Mouse (Mus musculus): Measurements from ENCODE around the gene Atf1. TPM values are rescaled to one million over a fixed set of nuclear protein-coding genes. Genes with fewer than 3 reads are reported as not detected.

Gene Atf1
- total RNA-seq (2021) = 10 to 100 TPM; 49.1 to 75.3 TPM
- long read RNA-seq, experiment 1, transcript Atf1-201 (7 exons, 2,365 nt) = major isoform, 10 of 24 reads
- long read RNA-seq, experiment 1, partial matches to known transcripts = 6 of 24 reads
- long read RNA-seq, experiment 1, other reads (novel, unspliced or antisense) = 8 of 24 reads
- long read RNA-seq, experiment 2, partial matches to known transcripts = 1 of 6 reads
- long read RNA-seq, experiment 2, other reads (novel, unspliced or antisense) = 1 of 6 reads

DNA sequence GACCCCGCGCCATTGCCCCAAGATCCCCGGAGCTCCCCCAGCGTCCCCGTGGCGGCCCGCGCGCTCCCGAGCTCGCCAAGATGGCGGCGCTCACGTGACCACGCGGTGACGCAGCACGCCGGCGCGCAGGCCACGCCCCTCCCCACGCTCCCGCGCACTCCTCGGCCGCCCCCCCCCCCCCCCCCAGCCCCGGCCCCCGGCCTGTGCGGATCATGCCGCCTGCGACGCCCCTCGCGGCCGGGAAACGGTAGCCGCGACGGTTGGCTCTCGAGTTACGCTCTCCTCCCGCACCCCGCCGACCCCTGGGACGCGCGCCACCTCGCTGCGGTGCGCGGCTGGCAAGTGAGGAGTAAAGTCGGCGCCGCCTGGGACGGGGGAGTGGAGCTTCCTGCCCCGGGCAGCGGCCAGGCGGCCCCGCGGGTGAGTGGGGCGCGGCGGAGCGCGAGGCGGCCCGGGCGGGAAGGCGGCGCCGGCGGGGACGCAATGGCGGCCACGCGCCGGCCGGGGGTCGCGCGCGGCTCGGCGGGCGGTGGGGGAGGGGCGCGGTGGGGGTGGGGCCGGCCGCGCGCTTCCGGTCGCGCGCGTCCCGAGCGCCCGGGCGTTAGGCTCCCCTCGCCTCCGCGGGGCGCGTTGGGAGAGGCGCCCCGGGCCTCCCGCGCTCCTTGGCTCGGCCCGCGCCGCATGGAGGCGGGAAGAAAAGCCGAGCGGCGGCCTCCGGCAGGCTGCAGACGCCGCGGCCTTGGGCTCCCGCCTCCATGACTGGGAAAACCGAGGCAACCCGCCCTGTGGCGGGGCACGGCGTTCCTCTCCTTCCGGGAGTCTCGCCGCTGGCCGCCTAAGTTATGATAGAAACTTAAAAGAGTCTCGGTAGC lies at the start of gene Atf1:
Atf1 (plus strand) TSS at position 157 of the 872 bp plus-strand sequence.
- peak; percentile 93 to 96 for DNase-seq

DNA sequence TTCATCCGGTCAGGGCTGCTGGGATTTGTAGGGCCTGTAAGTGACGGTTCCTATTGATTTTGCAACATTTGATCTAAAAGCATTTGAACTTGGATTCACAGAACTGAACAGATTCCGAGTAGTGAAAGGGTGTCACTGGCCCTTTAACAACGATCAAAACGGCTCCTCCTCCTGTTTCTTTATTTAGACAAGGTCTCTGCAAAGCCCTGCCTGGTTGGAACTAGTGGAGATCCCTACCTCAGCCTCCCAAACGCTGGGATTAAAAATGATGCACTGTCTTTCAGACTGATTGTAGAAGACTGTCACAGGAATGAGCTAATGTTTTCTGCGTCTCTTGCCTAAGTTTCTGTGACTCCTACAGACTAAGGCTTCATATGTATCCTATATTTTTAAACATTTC lies 49.1 kb upstream of the Atf1 start:
- no peak for DNase-seq

DNA sequence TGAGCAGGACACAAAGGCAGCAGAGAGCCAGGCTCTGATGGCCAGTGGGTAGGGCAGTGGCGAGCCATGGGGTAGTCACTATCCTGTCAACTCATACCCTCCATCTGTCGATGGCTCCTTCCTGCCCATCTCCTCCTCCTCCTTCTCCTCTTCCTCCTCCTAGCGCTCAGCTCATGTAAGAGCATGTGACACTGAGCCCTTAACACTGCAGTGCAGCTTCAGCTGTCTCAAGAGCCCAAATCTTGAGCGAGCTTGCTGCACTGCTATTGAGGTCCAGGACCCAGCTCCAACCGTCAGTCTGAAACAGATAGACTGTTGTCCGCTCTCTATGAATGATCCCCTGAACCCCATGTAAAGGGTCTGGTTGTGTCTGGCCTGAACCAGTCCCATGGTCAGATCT lies 47.9 kb upstream of the Atf1 start:
- no peak for DNase-seq

DNA sequence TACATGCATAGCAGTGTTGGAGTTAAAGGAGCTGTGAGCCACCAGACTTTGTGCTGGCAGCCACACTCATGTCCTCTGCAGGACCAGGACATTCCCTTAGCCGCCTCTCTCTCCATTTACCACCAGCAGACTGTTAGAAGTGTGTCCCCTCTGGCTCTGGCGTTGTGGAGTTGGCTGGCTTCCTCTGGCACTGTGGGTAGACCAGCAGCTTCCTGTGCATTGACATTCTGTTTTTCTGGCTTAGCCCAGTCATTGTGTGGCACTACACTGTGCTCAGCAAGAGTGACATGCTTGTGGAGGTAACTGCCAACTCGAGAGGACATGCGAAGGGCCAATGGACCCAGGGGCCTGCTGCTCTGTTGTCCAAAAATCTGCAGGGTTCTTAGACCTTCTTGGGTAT lies 47.4 kb upstream of the Atf1 start:
- DNase-seq = no peak

DNA sequence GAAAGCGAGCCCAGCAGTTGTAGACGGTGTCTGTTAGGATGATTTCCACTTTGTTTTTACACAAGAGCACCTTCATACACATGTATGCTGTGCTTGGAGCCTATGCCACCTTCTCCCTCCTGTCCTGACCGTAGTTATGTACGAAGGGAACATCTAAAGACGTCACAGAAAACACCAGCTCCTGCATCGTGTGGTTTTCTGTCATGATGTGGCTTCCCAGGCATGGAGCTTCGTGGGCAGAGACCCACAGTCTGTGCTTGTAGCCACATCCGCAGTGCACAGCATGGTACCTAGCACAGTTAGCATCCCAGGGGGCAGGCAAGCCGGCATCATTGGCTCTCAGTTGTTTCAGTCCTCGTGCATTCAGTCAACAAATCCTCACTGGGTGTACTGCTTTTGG lies 45.8 kb upstream of the Atf1 start:
- DNase-seq = no peak

DNA sequence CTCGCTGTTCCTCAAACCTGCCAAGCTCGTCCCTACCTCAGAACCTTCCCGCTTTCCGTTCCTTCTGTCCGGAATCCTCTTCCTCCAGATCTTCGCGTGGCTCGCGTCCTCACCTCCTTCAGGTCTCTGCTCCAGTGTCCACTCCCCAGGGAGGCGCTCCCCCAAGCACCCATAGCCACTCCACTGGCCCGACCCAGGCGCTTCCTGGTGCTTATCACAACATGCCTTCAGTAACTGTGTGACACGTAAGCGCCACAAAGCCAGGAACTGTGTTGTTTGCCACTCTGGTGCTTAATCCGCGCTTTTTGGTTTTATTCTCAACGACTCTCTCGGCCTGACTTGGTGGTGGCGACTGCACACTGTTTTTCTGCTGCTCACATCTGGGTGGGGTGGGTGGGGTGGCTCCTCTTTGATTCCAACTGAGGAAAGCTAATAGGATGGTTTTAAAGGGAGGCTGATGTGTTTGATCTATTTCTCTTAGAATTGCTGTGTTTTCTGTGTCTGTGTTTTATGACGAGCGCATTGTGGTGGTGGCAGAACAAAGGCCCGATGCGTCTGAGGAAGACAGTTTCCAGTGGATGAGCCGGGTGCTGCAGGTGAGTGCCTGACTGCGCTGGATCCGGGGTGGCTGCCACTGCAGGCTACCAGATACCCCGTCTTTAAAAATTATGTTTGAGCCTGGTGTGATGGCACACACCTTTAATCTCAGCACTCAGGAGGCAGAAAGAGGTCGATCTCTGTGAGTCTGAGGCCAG lies 44.9 kb upstream of the Atf1 start:
- DNase-seq = no peak

DNA sequence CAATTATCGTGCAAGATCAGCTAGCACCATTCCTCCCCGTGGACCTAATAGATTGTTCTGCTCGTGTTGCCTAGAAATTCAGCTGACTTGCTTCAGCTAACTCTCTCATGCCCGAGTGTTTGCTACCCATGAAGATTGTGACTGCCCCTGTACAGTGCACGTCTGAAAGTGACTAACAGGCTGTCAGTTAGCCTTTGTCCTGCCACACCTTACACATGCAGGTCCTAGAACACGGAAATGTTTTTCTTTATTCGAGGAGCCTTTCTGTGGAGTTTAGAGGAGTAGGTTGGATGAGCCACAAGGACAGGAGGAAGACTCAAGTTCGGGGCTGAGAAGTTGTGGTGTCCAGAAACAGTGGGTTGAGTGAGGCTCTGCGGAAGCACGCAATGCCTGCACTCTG lies 44.1 kb upstream of the Atf1 start:
- no peak for DNase-seq

DNA sequence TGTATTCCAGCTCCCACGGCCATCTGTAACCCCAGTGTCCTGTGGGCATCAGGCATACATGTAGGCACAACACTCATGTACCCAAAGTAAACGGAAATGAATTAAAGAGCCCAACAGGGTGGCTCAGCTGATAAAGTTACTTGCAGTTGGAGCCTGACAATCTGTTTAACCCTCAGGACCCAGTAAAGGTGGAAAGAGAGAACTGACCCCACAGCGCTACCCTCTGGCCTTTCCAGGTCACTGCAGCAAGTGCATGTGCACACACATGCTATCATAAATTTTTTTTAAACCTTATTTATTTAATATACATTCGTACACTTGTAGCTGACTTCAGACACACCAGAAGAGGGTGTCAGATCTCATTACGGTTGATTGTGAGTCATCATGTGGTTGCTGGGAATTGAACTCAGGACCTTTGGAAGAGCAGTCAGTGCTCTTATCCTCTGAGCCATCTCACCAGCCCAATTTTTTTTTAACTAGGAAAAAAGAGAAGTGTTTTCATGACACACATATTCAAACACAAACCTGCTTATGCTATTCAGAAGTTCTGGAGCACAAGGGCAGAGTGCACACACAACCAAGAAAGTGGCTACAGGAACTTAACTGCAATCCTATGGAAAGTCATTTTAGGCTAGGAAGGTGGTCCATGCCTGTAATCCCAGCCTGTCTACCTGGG lies 42.7 kb upstream of the Atf1 start:
- no peak for DNase-seq

DNA sequence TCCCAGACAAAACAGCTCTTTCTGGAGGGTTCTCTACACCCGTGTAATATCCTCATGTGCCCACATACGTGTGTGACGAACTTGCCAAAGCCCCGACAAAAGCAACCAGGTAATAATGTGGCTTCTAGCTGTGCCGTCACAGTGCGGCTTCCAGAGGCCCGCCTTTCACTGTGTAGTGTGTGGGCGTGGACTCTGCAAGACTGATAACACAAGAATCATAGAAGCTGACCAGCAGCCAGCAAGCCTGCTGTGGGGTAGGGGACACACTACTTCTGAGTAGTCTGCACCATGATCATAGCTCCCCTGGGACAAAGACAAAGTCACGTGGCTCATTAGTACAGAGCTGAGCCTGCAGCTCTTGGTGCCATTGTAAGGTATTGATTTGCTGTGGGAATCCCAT lies 41.4 kb upstream of the Atf1 start:
- DNase-seq = no peak

DNA sequence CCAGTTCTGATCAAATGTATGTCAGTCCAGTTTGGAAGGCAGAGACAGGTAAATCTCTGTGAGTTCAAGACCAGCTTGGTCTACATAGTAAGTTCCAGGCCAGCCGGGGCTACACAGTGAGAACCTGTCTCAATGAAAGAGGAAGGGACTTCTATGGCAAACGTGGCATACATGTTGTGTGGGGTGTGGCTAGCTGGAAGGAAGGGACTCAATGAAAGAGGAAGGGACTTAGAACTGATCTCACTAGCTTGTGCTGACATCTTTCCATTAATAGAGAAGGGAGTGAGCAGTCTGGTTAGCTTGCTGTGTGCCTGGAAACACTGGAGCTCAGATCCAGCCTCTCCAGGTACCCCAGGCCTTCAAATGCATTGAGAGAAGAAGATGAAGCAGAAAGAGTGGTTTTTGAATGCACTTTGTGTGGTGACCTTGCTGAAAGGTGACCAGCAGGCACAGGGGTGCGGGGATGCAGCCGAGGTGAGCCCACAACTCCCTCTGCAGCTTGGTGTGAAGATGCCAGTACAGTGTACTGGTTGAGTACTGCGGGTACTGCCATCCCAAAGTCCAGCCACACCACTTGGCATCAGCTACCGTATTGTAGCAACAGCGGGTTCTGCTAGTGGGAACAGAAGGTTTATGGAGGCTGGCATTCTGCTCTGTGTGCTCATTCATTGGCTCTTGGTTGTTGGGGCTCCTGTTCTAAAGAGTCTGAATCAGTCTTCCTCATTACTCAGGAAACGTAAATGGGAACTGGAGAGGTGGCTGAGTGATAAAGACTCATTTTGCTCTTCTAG lies 40.5 kb upstream of the Atf1 start:
- no peak for DNase-seq

DNA sequence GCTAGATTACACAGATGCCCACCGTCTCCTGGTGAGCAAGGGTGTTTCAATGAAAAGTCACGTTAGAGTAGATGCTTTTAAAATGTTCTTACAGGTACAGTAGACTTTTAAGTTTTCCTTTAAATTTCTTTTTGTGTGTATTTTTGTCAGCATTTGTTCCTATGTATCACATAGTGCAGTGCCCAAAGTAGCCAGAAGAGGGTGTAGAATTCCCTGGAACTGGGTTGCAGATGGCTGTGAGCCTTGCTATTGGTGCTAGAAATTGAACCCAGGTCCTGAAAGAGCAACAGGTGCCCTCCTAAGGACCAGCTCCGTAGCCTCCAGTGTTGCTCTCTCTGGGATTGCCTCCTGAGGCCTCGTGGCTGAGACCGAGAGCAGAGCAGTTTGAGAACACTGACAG lies 39.1 kb upstream of the Atf1 start:
- DNase-seq = no peak

DNA sequence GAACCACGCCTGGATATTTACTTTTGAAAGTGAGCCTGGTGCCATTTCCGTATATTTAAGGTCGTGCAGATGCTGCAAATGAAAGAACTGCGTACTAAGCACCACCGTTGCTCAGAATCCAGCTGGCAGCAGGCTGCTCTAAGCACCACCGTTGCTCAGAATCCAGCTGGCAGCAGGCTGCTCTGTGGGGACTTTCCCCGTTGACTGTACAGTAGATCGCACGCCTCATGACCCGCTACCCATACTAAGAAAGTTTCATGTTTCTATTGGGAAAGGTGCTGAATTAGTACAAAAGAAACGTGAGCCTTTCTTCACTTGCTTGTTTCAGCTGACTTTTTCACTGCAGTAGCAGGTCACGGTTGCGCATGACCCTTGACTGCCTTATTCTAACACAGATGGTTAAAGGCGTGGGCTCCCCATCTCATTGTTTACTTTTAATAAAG lies 38.6 kb upstream of the Atf1 start:
- no peak for DNase-seq

DNA sequence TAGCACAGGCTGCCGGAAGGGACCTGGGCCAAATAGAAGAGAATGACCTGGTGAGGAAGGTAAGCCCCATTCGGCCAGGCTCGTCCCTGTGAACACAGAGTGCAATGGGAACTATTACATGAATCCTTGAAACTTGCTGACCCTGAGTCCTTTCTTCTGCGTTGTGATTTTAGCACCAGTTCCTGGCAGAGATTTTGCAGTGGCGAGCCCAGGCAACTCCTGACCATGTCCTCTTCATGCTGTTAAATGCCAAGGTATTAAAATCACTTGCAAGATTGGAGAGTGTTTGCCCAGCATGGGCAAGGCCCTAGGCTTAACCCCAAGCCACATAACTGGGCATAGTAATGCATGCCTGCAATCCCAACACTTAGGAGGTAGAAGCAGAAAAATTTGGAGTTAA lies 37.5 kb upstream of the Atf1 start:
- DNase-seq = peak in 1 of 2 experiments; percentile 15

DNA sequence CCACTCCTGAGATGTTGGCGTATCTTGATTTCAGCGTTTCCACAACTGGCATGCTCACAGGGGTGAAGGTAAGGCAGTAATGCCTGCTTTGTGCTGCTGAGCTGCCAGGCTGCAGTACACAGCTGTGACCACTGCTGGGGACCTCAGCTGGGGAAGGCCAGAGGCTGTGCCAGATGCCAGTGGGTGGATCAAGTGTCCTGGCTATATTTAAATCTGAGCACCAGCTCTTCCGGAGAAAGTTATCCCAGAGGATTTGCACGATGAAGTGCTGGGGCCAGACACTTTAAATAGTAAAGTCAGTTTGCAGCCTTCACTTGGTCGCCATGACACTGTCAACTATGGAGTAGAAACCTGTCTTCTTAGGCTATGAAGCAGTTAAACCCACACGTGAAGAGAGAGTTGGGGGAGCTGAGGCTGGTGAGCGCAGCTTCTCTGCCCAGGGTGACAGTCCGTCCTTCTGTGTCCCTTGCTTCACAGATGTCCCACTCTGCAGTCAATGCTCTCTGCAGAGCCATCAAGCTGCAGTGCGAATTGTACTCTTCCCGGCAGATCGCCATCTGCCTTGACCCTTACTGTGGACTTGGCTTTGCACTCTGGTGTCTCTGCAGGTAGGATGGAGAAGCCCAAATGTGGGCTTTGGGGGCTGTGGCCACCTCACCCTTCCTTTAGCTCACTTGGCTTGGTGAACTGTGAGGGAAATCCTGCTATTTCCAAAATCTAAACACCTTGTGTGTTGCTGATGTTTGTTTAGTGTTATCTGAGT lies 28.5 kb upstream of the Atf1 start:
- DNase-seq = peak in 1 of 2 experiments; percentile 32

DNA sequence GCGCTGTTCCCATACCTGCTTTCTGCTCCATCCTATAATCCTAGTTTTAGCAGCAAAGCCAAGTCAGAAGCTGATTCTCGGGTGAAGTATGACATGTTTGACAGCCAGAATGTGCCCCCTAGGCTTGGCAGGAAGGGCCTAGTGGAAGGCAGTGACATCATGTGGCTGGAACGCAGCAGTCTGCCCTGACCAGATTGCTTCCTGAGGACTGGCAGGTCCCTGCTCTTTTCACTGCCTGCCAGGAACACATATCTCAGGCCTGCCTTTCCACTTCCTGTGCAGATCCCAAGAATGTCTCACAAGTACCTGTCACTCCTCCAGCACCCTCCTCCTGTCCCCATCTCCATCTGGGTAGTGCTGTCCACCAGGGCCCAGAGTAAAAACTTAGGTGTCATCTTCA lies 27.8 kb upstream of the Atf1 start:
- DNase-seq = peak; percentile 47 to 52

DNA sequence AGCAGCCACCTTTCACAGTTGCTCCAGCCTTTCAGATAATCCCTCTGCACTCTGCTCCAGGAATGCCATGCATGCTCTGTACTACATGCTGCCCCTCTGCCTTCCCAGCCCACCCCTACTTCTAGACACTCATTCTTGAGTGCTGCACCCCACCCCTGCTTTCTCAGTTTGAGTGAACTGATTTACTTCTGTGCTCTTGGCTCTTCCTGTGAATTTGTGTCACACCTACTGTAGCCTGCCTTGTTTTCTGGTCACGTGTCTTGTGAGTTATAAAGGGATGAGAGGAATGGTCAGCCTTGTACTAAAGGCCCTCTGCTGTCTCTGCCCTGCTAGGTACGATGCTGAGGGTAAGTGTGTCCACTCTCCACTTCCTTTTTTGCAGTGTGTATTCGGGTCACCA lies 25.8 kb upstream of the Atf1 start:
- no peak for DNase-seq

DNA sequence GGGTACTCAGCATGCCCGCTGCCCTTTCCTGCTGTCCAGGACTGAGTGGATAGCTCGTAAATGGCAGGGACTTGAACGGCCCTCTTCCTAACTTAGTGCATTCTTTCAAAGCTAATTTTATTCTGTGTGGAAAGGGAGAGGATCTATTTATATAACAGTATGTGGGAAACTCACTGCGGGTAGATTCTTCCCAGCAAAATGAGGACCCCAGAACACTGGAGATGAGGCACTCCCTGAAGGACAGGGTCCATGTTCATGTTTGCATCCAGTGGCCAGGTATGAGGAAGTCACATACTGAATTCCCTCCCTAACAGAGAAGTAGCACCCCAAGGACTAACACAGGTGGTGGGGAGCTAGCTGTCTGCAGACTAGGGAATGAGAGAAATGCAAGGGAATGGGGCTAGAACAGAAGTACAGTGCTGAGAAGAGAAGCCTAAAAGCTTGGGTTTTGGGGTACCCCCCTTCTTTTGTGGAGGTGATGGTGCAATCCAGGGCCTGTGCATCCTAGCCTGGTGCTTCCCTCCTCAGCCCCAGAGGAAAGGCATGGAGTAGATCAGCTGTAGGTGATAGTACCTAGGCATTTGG lies 25.1 kb upstream of the Atf1 start:
- DNase-seq = no peak

DNA sequence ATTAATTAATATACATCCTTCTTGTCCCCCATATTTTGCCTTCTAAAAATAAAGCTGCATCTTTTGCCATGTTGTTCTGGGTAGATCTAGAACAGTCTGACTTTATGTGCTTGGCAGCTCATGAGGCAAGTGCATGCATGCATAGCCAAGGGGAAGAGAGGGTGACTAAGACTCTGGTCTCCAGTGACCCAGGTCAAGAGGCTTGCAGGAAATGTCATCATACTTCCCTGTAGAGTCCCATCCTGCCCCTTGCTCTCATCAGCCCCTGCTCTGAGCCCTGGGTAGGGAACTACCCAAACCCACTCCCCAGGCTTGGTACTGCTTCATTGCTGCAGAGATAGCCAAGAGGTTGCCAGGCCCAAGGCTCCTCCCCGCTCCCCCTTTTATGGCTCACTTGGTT lies 23.0 kb upstream of the Atf1 start:
- no peak for DNase-seq

DNA sequence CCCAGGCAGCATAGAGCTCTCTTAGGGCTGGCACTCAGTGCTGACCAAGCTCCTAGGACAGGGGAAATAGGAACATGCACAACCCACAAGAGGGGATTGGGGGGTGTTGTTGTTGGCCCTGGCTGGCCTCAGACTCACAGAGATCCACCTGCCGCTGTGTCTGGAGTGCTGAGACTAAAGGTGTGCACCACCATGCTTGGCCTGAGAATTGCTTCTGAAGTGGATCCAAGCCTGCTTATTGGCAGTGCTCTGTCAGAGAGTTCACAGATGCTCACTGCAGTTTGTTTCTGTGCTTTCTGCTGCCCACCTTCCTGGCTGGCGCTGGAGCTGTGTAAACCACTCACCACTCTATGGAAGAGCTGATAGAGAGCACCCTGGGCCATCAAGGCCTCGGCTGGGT lies 17.6 kb upstream of the Atf1 start:
- DNase-seq = no peak

DNA sequence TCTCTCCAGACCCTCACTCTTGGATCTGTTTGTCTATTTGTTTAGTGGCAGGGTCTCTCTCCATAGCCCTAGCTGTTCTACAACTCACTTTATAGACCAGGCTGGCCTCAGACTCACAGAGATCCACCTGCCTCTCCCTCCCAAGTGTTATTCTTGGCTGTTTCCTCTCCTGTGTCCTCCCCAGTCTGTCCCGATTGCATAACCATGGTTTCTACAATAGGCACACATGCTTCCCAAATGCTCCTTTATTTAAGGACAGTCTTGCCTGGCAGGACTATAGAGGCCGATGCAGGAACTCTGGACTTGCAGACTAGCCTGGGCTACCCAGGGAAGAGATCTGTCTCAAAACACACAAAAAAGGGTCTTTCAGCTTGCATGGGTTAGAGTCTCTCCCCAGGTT lies 14.3 kb upstream of the Atf1 start:
- no peak for DNase-seq

All from adrenal gland, postnatal 36 days (tissue).